Mouse (Mus musculus): ENCODE measurements around the gene Qrsl1. TPM values are rescaled to one million over a fixed set of nuclear protein-coding genes. Genes with fewer than 3 reads are reported as not detected.
A peak's percentile ranks its signal among the peaks of the same experiment; 100 is the strongest.
"Not testable (repeated sequence)": the region's sequence is repeated elsewhere in the genome, so short reads cannot be mapped to it uniquely, and the experiment has no call there.

Qrsl1 gene
- 7.1 and 7.2 TPM in 2 replicates for polyA plus RNA-seq (2012; ENCODE audit: insufficient read depth, insufficient read length, missing spikeins)

DNA sequence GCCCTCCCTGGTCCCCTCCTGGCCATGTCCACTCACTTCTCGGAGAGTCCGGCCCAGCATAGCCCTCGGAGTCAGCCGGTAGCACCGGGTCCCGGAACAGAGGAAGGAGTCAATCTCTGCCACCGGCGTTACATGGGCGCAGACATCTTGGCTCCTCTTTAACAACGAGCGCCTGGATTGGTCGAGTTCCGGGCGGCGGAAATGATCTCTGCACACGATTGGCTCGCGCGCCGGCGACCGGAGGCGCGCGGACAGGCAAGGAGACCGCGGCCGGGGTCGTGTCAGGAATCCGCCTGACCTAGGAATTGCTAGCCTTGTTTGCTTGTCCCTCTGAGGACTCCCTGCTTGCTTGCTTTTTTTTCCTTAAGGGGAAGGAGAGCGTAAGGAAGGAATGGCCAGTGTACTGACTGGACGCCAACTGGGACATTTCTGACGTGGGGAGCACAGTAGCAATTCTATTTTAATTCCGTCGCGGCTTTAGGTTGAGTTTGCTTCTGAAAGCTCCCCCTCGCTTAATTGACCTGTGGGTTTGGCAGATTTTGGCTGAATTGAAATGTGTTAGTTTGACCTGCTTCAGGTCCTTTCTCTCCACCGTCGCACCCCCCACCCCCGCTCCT is at the start of gene Qrsl1, which contains the start of gene Rtn4ip1:
Qrsl1 (minus strand) TSS at position 168 of the 617 bp plus-strand sequence.
Rtn4ip1 (plus strand) TSS at position 230 of the 617 bp plus-strand sequence.
- TF ChIP-seq CTCF (IDR thresholded peaks at IDR 0.05; ENCODE audit: low read depth, low read length) = no peak
- no peak for TF ChIP-seq POLR2A (IDR thresholded peaks at IDR 0.05; ENCODE audit: borderline replicate concordance, low read depth, low read length)
- H3K4me1 ChIP-seq (ENCODE audit: control insufficient read depth, insufficient read depth, low read length) = peaks cover 12% of the 10 kb centered on the region
- peak within 1 kb of the TSS; percentile 60 for H3K27ac ChIP-seq (ENCODE audit: insufficient read depth, low read depth, low read length)
- H3K4me3 ChIP-seq (ENCODE audit: insufficient read depth, low read length) = peak within 1 kb of the TSS; percentile 92

DNA sequence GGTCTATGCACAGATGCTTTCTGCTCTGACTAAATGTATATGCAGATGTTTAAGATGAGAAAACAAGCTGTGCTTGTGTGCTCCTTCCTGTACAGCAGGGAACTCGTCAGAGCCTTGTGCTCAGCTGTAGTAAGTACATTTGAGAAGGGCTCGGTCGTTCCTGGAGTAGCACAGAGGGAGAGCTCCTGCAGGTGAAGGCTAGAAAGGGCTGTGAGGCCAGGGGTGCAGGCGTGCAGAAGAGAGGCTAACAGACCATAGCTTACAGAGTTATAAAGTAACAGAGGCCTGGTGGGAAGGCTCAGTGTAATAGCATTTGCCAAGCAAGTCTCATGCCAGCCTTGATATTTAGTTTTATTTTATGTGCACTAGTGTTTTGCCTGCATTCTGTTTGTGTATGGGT is 43.9 kb upstream of the Qrsl1 start:
- peaks cover 17% of the 10 kb centered on the region for H3K4me1 ChIP-seq (ENCODE audit: control insufficient read depth, insufficient read depth, low read length)
- TF ChIP-seq POLR2A (IDR thresholded peaks at IDR 0.05; ENCODE audit: borderline replicate concordance, low read depth, low read length) (no peak), CTCF (IDR thresholded peaks at IDR 0.05; ENCODE audit: low read depth, low read length) (no peak)
- H3K4me3 ChIP-seq (ENCODE audit: insufficient read depth, low read length) = no peak overlapping the region
- no peak overlapping the region for H3K27ac ChIP-seq (ENCODE audit: insufficient read depth, low read depth, low read length)

DNA sequence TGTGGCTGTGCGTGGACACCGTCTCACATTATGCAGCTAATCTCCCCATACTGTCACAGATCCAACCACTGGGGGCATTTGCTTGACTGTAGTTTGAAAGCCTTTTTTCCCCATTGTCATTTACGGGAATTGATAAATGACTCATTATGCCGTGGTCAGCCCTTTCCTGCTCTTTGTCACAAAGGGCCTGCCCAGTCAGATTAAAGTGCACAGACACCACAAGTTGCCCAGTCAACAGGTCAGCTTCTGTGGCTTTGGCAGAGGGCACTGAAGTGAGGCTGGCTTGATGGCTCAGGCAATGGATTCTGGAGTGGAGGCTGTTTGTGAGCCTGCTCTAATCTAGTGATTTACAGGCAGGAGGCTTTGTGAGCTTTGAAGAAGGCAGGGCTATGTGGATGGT is 42.2 kb upstream of the Qrsl1 start:
- Histone ChIP-seq H3K4me1 (ENCODE audit: control insufficient read depth, insufficient read depth, low read length) (peaks cover 17% of the 10 kb centered on the region), H3K4me3 (ENCODE audit: insufficient read depth, low read length) (no peak overlapping the region), H3K27ac (ENCODE audit: insufficient read depth, low read depth, low read length) (no peak overlapping the region)
- no peak for TF ChIP-seq POLR2A (IDR thresholded peaks at IDR 0.05; ENCODE audit: borderline replicate concordance, low read depth, low read length)
- TF ChIP-seq CTCF (IDR thresholded peaks at IDR 0.05; ENCODE audit: low read depth, low read length) = no peak

DNA sequence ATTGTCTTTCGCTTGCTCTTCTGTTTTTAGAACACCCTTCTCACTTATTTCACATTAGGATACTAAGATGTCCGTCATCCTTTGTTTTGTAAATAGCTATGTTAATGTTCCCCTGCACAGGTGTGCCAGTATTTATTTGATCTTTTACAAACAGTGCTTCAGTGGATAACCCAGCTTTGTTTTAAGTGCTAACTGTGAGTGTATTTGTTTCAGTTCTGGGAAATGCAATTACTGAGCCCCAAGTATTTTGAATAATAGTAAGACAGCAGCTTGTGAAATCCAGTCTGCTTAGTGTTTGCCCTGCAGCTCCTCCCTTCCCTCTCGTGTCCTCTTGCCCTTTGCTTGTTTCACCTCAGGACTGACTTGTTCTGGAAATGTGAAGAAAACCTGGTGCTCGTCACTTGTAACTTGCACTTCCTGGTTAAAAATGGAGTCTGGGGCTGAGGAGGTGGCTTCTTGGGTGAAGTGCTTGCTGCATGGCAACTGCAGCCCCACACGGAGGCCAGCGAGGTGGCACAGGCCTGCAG is 37.7 kb upstream of the Qrsl1 start:
- Histone ChIP-seq H3K4me3 (ENCODE audit: insufficient read depth, low read length) (no peak overlapping the region), H3K27ac (ENCODE audit: insufficient read depth, low read depth, low read length) (no peak overlapping the region), H3K4me1 (ENCODE audit: control insufficient read depth, insufficient read depth, low read length) (peaks cover 15% of the 10 kb centered on the region)
- TF ChIP-seq POLR2A (IDR thresholded peaks at IDR 0.05; ENCODE audit: borderline replicate concordance, low read depth, low read length) (no peak), CTCF (IDR thresholded peaks at IDR 0.05; ENCODE audit: low read depth, low read length) (no peak)

DNA sequence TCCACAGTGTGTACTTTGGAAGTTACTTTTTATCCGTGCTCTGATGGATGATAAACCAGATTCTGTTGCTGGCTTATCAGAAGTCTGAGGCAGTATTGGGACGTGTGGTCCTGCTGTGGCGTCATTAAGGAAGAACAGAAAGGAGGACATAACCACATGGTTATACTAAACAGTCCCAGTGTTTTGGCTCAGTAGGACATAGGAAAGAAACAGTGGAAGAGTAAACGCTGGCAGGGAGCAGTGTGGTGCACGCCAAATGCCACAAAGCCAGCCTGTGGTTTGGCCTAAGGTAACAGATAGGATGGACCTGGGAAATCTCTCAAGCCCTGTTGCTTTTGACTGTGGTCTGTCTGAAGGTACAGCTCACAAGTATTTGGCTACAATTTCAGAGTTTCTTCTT is 27.1 kb upstream of the Qrsl1 start:
- no peak for TF ChIP-seq POLR2A (IDR thresholded peaks at IDR 0.05; ENCODE audit: borderline replicate concordance, low read depth, low read length)
- no peak for TF ChIP-seq CTCF (IDR thresholded peaks at IDR 0.05; ENCODE audit: low read depth, low read length)
- Histone ChIP-seq H3K4me1 (ENCODE audit: control insufficient read depth, insufficient read depth, low read length) (no peaks in the 10 kb centered on the region), H3K27ac (ENCODE audit: insufficient read depth, low read depth, low read length) (no peak overlapping the region), H3K4me3 (ENCODE audit: insufficient read depth, low read length) (no peak overlapping the region)

DNA sequence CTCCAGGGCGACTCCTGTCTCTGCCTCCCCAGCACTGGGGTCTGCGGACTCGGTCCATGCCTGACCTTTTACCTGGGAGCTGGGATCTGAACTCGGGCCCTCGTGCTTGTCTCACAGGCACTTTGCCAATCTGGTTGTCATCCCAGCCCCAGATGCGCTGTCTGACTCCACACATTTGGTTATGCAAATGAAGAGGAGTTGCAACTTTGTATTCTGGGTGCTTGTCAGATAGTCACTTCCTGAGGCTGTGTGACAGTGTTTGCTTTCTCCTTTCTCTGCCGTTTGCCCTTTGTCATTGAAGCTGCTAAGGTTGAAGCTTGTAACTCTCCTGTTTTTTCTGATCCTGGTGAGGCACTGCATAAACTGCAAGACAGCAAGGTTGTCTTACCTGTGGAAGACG is 26.2 kb upstream of the Qrsl1 start:
- H3K4me1 ChIP-seq (ENCODE audit: control insufficient read depth, insufficient read depth, low read length) = no peaks in the 10 kb centered on the region
- no peak overlapping the region for H3K27ac ChIP-seq (ENCODE audit: insufficient read depth, low read depth, low read length)
- TF ChIP-seq CTCF (IDR thresholded peaks at IDR 0.05; ENCODE audit: low read depth, low read length) (no peak), POLR2A (IDR thresholded peaks at IDR 0.05; ENCODE audit: borderline replicate concordance, low read depth, low read length) (no peak)
- no peak overlapping the region for H3K4me3 ChIP-seq (ENCODE audit: insufficient read depth, low read length)

DNA sequence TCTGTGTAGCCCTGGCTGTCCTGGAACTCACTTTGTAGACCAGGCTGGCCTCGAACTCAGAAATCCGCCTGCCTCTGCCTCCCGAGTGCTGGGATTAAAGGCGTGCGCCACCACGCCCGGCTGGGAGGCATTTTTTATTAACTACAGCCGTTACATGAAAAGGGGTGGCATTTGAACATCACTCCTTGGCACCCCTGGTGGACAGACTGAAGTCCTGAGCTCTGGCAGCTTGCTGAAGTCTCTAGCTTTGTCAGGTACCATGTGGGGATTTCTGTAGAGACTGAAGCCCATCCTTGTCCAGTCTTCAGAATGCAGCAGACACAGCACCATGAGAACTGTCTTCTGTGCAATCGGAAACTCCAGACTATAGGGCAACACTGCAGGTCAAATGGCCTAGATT is 24.2 kb upstream of the Qrsl1 start:
- H3K4me3 ChIP-seq (ENCODE audit: insufficient read depth, low read length); H3K4me1 ChIP-seq (ENCODE audit: control insufficient read depth, insufficient read depth, low read length); H3K27ac ChIP-seq (ENCODE audit: insufficient read depth, low read depth, low read length): not testable (repeated sequence)

DNA sequence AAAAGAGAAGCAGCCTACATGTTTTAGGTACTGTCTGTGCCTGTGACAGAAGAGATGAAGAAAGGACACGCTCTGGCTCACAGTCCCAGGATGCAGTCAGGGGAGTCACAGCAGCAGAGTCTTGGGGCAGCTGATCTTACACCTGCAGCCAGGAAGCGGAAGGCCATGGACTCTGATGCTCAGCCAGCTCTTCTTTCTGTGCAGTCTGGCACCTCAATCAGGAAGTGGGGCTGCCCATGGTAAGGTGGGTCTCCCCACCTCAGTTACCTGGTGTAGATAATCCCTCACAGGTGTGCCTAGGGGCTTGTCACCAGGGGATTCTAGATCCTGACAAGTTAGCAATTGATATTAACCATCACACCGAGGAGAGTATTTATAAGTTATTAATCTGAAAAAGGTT is 21.6 kb upstream of the Qrsl1 start:
- 0 out of 2 replicates have a peak, but pooled peaks cover 3% of the 10 kb centered on the region for H3K4me1 ChIP-seq (ENCODE audit: control insufficient read depth, insufficient read depth, low read length)
- H3K4me3 ChIP-seq (ENCODE audit: insufficient read depth, low read length) = no peak overlapping the region
- TF ChIP-seq CTCF (IDR thresholded peaks at IDR 0.05; ENCODE audit: low read depth, low read length) (no peak), POLR2A (IDR thresholded peaks at IDR 0.05; ENCODE audit: borderline replicate concordance, low read depth, low read length) (no peak)
- no peak overlapping the region for H3K27ac ChIP-seq (ENCODE audit: insufficient read depth, low read depth, low read length)

DNA sequence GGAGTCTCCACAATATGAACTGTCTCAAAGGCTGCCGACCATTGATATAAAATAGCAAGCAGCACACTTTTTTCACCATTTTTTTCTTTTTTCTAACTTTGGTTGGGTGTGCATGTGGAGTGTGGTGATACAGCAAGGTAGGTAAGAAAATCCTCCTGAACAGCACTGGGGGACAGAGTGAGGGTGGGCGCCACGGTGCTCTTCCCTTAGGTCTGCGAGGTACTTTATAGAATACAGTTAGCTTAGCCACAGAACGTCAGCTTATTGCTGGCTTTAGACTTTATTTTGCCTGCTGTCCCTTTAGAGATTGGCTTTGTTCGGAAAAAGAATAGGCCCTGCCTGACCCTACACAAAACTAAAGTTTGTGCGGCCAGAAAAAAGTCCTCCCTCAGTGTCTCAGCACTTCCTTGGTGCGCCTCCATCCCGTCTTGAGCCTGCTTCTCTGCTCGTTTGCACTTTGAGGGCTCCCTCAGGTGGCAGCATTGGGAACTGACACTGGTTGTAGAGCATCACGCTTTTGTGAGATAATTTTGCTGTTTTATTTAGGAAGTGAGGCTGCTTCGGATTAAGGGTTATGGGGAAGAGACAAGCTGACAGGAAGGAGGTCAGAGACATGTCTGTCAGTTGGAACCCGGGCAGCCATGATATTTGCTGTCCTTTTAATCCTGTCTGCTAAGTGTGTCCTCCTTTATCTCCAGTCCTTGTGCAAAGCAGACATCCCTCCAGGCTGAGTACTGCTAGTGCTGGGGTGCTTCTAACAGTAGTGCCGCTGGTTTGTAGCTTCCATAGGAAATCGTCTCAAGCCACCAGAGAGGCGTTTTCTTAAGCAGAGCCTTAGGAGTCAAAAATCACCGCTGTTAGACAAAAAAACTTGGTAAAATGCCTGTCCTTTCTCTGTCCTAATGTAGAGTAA is 17.4 kb upstream of the Qrsl1 start:
- TF ChIP-seq CTCF (IDR thresholded peaks at IDR 0.05; ENCODE audit: low read depth, low read length) (peak; percentile 76), POLR2A (IDR thresholded peaks at IDR 0.05; ENCODE audit: borderline replicate concordance, low read depth, low read length) (no peak)
- no peak overlapping the region for H3K4me3 ChIP-seq (ENCODE audit: insufficient read depth, low read length)
- H3K27ac ChIP-seq (ENCODE audit: insufficient read depth, low read depth, low read length) = no peak overlapping the region
- H3K4me1 ChIP-seq (ENCODE audit: control insufficient read depth, insufficient read depth, low read length) = peaks cover 9% of the 10 kb centered on the region; the same call in 1 of the 2 replicates

DNA sequence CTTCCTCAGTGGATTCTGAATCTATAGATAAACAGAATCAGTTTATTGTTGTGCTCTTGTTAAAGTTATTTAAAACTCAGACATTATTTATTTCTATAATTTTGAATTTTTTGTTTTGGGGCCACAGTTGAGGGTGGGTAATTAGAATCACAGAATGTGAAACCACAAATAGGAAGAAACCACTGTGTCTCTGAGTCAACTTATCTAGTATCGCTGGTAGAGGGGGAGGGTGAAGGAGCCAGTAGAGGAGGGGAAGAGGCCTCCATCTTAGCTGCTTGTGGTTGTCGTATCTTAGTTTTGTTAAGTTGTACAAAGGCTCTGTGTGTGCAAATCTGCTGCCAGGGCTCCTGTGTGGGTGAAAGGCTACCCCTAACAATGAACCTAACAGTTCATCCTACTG is 15.2 kb upstream of the Qrsl1 start:
- no peak for TF ChIP-seq POLR2A (IDR thresholded peaks at IDR 0.05; ENCODE audit: borderline replicate concordance, low read depth, low read length)
- no peak for TF ChIP-seq CTCF (IDR thresholded peaks at IDR 0.05; ENCODE audit: low read depth, low read length)
- Histone ChIP-seq H3K4me3 (ENCODE audit: insufficient read depth, low read length) (no peak overlapping the region), H3K4me1 (ENCODE audit: control insufficient read depth, insufficient read depth, low read length) (peaks cover 9% of the 10 kb centered on the region; the same call in 1 of the 2 replicates), H3K27ac (ENCODE audit: insufficient read depth, low read depth, low read length) (no peak overlapping the region)
